Mouse (Mus musculus): ENCODE data around the gene Mrpl51. TPM values are rescaled to one million over a fixed set of nuclear protein-coding genes. Genes with fewer than 3 reads are reported as not detected.
"Not testable (repeated sequence)": the region's sequence is repeated elsewhere in the genome, so short reads cannot be mapped to it uniquely, and the experiment has no call there.

Mrpl51 gene
- polyA plus RNA-seq, 1 experiment, result 132 TPM

DNA sequence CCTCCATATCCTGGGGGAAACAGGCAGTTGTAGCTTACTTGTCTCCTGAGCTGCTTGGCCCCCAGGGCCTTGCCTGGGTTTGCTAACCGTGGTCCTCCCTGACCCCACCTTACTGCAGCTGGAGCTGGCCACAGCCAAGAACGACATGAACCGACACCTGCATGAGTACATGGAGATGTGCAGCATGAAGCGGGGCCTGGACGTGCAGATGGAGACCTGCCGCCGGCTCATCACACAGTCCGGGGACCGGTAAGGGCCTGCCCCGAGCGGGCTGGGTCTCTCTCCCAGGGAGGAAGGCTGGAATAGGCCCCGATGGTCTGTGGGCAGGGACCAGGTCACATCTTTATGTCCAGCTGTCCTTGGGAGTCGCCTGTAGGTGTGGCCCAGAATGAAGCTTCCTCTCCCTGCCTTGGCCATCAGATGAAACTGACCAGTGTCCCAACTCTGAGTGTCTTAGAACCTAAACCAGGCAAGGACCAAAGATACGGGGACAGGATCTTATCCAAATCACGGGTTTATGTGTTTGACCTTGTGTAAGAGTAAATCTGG is 32.6 kb upstream of the Mrpl51 start:
- Histone ChIP-seq H3K4me2 (ENCODE audit: low read depth) (peak overlapping the region; percentile 53), H3K79me2 (ENCODE audit: control insufficient read depth, insufficient read depth) (peaks cover 10% of the 10 kb centered on the region), H3ac (ENCODE audit: control insufficient read depth, insufficient read length) (no peak overlapping the region), H3K4me3 (no peak overlapping the region), H3K27me3 (ENCODE audit: control insufficient read depth, insufficient read depth, insufficient read length) (no peaks in the 10 kb centered on the region), H3K36me3 (ENCODE audit: control insufficient read depth, insufficient read depth) (peaks cover 27% of the 10 kb centered on the region)
- TF ChIP-seq POLR2A (IDR thresholded peaks at IDR 0.05; ENCODE audit: insufficient read length, low read depth), result peak; percentile 61
- TF ChIP-seq CEBPB (IDR thresholded peaks at IDR 0.05; ENCODE audit: insufficient read depth, poor library complexity, severe bottlenecking), result no peak
- TF ChIP-seq POLR2AphosphoS2 (IDR thresholded peaks at IDR 0.05; ENCODE audit: insufficient read length, low read depth), result peak; percentile 84
- peak in 1 of 3 experiments; percentile 80 for TF ChIP-seq MYOG (IDR thresholded peaks at IDR 0.05; ENCODE audit: control insufficient read depth in 1 of 3, insufficient read depth in 1 of 3, insufficient read length in 2 of 3, low read depth in 2 of 3)
- peak in 1 of 3 experiments; percentile 60 for TF ChIP-seq MYOD1 (IDR thresholded peaks at IDR 0.05; ENCODE audit: control insufficient read depth in 1 of 3, insufficient read length in 2 of 3, low read depth in 2 of 3)

DNA sequence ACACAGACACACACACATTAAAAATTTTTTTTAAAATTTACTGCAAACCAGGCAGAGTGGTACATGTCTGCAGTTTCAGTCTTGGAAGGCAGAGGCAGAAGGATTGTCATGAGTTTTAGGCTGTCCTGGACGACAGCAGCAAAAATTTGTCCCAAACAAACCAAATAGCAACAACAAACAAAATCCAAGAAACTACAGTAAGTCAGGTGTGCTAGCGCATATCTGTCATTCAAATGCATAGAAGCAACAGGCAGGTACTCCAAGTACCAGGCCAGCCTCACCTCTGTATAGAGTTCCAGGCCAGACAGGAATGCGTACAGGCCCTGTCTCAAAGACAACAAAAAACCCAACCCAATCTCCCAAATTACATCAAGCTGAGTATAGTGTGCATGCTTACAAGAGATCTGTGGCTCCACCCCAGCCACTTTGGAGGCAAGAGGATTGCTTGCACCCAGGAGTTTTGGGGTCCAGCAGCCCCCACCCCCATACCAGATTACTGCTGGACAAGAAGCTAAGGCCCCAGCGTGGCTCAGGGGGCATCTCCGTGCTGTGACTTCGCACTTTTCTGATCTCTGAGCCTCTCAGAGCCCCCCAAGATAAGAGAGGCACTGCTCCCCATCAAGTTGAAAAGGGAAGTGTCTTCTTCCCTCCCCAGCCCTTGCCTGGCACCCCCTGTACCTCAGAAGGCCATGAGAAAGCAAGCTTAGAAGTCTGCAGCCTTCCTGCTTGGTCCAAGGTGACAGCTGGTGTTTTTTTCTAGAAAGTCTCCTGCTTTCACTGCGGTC is 31.6 kb upstream of the Mrpl51 start:
- H3ac ChIP-seq (ENCODE audit: control insufficient read depth, insufficient read length), result no peak overlapping the region
- H3K4me3 ChIP-seq, result peak overlapping the region; percentile 98
- no peak for TF ChIP-seq MYOD1 (IDR thresholded peaks at IDR 0.05; ENCODE audit: control insufficient read depth in 1 of 3, insufficient read length in 2 of 3, low read depth in 2 of 3)
- TF ChIP-seq USF1 (IDR thresholded peaks at IDR 0.05; ENCODE audit: low read depth), result no peak
- TF ChIP-seq MAX (IDR thresholded peaks at IDR 0.05; ENCODE audit: low read depth), result no peak
- TF ChIP-seq TCF12 (IDR thresholded peaks at IDR 0.05; ENCODE audit: insufficient read depth, poor library complexity, severe bottlenecking), result no peak
- TF ChIP-seq CEBPB (IDR thresholded peaks at IDR 0.05; ENCODE audit: insufficient read depth, poor library complexity, severe bottlenecking), result no peak
- TF ChIP-seq POLR2A (IDR thresholded peaks at IDR 0.05; ENCODE audit: insufficient read length, low read depth), result peak; percentile 6
- no peak for TF ChIP-seq SRF (IDR thresholded peaks at IDR 0.05; ENCODE audit: control insufficient read depth, insufficient read length, low read depth)
- no peak for TF ChIP-seq REST (IDR thresholded peaks at IDR 0.05; ENCODE audit: insufficient read depth, insufficient read length)
- H3K36me3 ChIP-seq (ENCODE audit: control insufficient read depth, insufficient read depth), result peaks cover 24% of the 10 kb centered on the region
- peaks cover 19% of the 10 kb centered on the region for H3K79me2 ChIP-seq (ENCODE audit: control insufficient read depth, insufficient read depth)
- no peaks in the 10 kb centered on the region for H3K27me3 ChIP-seq (ENCODE audit: control insufficient read depth, insufficient read depth, insufficient read length)
- H3K4me2 ChIP-seq (ENCODE audit: low read depth), result peak overlapping the region; percentile 53

DNA sequence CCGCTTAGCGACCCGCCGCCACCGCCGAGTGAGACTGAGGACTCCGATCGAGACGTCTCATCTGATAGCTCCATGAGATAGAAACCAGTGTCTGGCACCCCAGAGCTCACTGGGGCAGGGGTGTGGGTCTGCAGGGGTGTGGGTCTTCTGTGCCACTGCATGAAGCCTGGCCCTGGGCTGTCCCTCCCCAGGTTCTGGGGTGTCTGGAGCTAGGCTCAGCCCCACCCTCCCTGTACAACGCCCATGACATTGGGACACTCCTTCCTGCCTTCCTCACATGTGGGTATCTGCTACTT is 31.1 kb upstream of the Mrpl51 start:
- Histone ChIP-seq H3K27me3 (ENCODE audit: control insufficient read depth, insufficient read depth, insufficient read length) (no peaks in the 10 kb centered on the region), H3K36me3 (ENCODE audit: control insufficient read depth, insufficient read depth) (peaks cover 24% of the 10 kb centered on the region), H3K4me3 (peak overlapping the region; percentile 98), H3K4me2 (ENCODE audit: low read depth) (peak overlapping the region; percentile 53), H3K79me2 (ENCODE audit: control insufficient read depth, insufficient read depth) (peaks cover 24% of the 10 kb centered on the region), H3ac (ENCODE audit: control insufficient read depth, insufficient read length) (no peak overlapping the region)
- TF ChIP-seq E2F4 (IDR thresholded peaks at IDR 0.05; ENCODE audit: insufficient read depth) (no peak), POLR2AphosphoS2 (IDR thresholded peaks at IDR 0.05; ENCODE audit: insufficient read length, low read depth) (peak; percentile 48)

DNA sequence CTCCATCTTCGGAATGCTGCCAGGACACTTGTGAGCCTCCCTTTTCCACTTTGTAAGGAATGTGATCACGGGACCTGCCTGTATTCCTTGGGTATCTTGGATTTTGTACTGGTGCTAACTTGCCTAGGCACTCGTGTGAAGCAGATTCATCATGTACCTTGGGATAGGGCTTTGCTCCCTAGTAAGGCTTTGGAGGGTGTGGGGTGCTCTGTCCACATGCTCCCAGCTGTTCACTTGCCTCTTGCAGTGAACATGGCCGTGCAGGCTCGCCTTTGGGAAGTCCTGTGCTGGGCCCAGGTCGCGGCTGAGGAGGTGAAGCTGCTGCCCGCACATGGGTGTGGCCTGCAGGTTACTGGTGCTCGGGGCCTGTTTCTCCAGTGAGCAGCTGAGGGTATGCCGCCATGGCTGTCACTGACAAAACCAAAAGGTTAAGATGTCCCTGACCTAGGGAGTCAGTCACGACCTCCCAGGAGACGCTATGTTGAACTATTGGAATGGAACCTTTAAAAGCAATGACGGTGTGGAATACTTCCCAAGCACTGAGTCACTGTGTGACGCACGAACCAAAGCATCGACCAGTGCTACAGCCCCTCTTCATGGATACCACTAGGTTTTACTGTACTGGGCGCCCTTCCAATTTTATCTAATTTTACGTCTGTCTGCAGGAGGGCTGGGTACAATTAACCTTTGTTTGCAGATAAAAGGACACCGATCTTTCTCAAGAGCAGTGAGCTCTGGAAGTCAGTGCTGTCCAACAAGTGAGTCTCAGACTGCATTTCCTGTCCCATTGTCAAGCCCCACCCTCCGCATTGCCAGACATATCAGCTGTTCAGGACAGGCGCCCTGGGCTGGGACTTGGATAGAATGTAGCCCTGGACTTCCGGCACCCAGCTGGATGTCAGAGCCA is 30.5 kb upstream of the Mrpl51 start:
- TF ChIP-seq SRF (IDR thresholded peaks at IDR 0.05; ENCODE audit: control insufficient read depth, insufficient read length, low read depth) (no peak), USF1 (IDR thresholded peaks at IDR 0.05; ENCODE audit: low read depth) (no peak), MYOG (IDR thresholded peaks at IDR 0.05; ENCODE audit: control insufficient read depth in 1 of 3, insufficient read depth in 1 of 3, insufficient read length in 2 of 3, low read depth in 2 of 3) (peak; percentile 38 to 85 (median 50)), CEBPB (IDR thresholded peaks at IDR 0.05; ENCODE audit: insufficient read depth, poor library complexity, severe bottlenecking) (no peak), TCF12 (IDR thresholded peaks at IDR 0.05; ENCODE audit: insufficient read depth, poor library complexity, severe bottlenecking) (peak; percentile 36), E2F4 (IDR thresholded peaks at IDR 0.05; ENCODE audit: insufficient read depth) (no peak), POLR2A (IDR thresholded peaks at IDR 0.05; ENCODE audit: insufficient read length, low read depth) (peak; percentile 76), TCF3 (IDR thresholded peaks at IDR 0.05; ENCODE audit: insufficient read length, low read depth) (no peak), MAX (IDR thresholded peaks at IDR 0.05; ENCODE audit: low read depth) (no peak), POLR2AphosphoS2 (IDR thresholded peaks at IDR 0.05; ENCODE audit: insufficient read length, low read depth) (peak; percentile 96), REST (IDR thresholded peaks at IDR 0.05; ENCODE audit: insufficient read depth, insufficient read length) (no peak), MYOD1 (IDR thresholded peaks at IDR 0.05; ENCODE audit: control insufficient read depth in 1 of 3, insufficient read length in 2 of 3, low read depth in 2 of 3) (peak; percentile 31 to 71 (median 42))
- peaks cover 24% of the 10 kb centered on the region for H3K79me2 ChIP-seq (ENCODE audit: control insufficient read depth, insufficient read depth)
- H3K4me3 ChIP-seq, result peak overlapping the region; percentile 98
- no peak overlapping the region for H3ac ChIP-seq (ENCODE audit: control insufficient read depth, insufficient read length)
- peaks cover 24% of the 10 kb centered on the region for H3K36me3 ChIP-seq (ENCODE audit: control insufficient read depth, insufficient read depth)
- H3K4me2 ChIP-seq (ENCODE audit: low read depth), result peak overlapping the region; percentile 53
- no peaks in the 10 kb centered on the region for H3K27me3 ChIP-seq (ENCODE audit: control insufficient read depth, insufficient read depth, insufficient read length)

DNA sequence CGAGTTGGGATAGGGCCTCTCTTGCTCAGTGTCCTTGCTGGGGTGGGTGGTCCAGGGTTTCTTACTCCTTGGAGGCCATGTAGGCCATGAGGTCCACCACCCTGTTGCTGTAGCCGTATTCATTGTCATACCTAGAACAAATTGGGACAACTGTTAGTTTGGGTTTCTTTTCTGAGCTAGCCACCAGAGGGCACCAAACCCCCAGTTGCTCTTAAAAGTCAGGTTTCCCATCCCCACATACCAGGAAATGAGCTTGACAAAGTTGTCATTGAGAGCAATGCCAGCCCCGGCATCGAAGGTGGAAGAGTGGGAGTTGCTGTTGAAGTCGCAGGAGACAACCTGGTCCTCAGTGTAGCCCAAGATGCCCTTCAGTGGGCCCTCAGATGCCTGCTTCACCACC is 29.6 kb upstream of the Mrpl51 start:
- Histone ChIP-seq H3K4me3 (peak overlapping the region; percentile 98), H3K36me3 (ENCODE audit: control insufficient read depth, insufficient read depth) (peaks cover 24% of the 10 kb centered on the region), H3K4me2 (ENCODE audit: low read depth) (peak overlapping the region; percentile 79)

More for the DNA sequence above, 29.6 kb upstream of the Mrpl51 start:
- H3K79me2 ChIP-seq (ENCODE audit: control insufficient read depth, insufficient read depth), result peaks cover 24% of the 10 kb centered on the region
- H3ac ChIP-seq (ENCODE audit: control insufficient read depth, insufficient read length); H3K27me3 ChIP-seq (ENCODE audit: control insufficient read depth, insufficient read depth, insufficient read length): not testable (repeated sequence)

Measured in myocyte (in vitro differentiated cells).